Mouse (Mus musculus) testis, adult 2 months (tissue): ENCODE measurements around the gene Usp28.
A peak's percentile ranks its signal among the peaks of the same experiment; 100 is the strongest.

ENCODE experiments used
- CTCF ChIP-seq: fragments of 200-500 bp; IDR thresholded peaks from 2 replicates; pipeline ENCODE4 v1.5.1; 2012; ENCODE audit warnings: low read depth, mild to moderate bottlenecking, inconsistent platforms, low read length, moderate library complexity; ENCODE audit not compliant: control insufficient read depth, insufficient read depth, insufficient replicate concordance
- POLR2A ChIP-seq: fragments of 200-500 bp; IDR thresholded peaks from 2 replicates; pipeline ENCODE4 v1.6.1; 2012; ENCODE audit warnings: low read depth, mild to moderate bottlenecking, inconsistent platforms, low read length, moderate library complexity; ENCODE audit not compliant: control insufficient read depth

DNA sequence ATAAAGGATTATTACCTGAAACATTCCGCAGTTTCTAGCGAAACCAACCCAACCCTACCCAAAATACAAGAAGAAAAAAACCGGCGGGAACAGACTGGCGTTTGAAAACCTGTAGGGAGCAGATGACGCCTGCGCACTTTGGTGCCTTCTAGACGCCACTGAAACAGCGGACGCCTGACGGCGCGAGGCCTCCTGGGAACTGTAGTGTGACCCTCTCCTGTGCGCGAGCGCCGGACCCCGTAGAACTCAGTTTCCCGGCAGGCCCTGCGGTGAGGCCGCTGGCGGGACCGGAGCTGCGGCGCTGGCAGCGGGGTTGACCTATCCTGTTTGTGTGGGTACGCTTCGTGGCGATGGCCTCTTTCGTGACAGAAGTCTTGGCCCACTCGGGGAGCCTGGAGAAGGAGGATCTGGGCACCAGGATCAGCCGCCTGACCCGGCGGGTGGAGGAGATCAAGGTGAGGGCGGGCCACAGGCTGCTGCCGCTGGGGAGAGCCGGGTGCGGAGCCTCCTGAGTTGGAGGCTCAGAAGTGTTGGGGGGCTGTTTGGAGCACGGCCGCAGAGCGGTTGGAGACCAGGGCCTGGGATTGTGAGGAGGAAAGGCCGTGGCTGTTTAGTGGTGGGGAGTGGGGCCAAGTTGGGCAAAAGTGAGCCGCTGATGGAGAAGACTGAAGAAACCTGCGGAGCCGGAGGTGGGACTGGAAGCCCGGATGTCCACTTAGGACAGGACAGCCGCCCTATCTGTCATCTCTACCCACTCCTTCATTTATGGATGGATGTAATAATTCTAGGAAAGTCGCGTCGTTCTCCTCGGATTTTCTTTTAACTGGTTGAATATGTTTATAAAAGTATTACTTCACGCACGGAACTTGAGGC is 70.4 kb downstream of the Usp28 start, which contains the start of gene Zw10:
- TF ChIP-seq CTCF (no peak), POLR2A (peak; percentile 94)
